Mouse (Mus musculus): ENCODE measurements around the gene Ucn. TPM values are rescaled to one million over a fixed set of nuclear protein-coding genes. Genes with fewer than 3 reads are reported as not detected.

Ucn gene
- polyA plus RNA-seq, 1 experiment from 2014 or later: not detected

DNA sequence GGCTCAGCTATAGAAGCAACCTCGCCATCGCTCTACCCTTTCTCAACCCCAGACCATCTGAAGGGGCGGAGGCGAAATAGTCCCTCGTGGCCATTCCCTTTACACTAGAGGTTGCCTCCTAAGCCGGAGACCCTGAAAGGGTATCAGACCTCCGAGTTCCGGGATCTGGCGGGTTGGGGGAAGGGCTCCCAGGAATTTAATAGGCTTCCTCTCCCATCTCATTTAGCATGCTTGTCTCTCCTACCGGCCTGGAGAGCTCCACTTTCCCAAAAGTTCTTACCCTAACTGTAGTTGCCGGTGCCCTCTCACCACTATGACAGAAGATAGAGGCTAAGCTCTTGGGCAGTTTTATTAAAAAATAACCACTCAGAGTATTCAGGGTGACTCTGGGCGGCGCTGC, 971 bp downstream of the Ucn start:
- Histone ChIP-seq H3K27ac (ENCODE audit: low read depth) (no peak overlapping the region), H3K9ac (no peak overlapping the region), H3K27me3 (ENCODE audit: insufficient read depth, low read length) (peaks cover 60% of the 10 kb centered on the region), H3K36me3 (ENCODE audit: insufficient read depth) (0 out of 2 replicates have a peak, but pooled peaks cover 5% of the 10 kb centered on the region), H3K9me3 (ENCODE audit: low read depth, low read length) (no peaks in the 10 kb centered on the region), H3K4me3 (ENCODE audit: low read depth, low read length) (peak overlapping the region; percentile 14; the same call in 1 of the 2 replicates), H3K4me2 (peak overlapping the region; percentile 42; the same call in 1 of the 2 replicates), H3K4me1 (ENCODE audit: insufficient read depth) (no peaks in the 10 kb centered on the region)
- DNase-seq: no peak
- TF ChIP-seq CTCF (IDR thresholded peaks at IDR 0.05; ENCODE audit: low read depth): no peak
- no peak for ATAC-seq (ENCODE audit: insufficient read depth)
- WGBS: 2% methylated on average over 13 of the region's 13 CpGs

DNA sequence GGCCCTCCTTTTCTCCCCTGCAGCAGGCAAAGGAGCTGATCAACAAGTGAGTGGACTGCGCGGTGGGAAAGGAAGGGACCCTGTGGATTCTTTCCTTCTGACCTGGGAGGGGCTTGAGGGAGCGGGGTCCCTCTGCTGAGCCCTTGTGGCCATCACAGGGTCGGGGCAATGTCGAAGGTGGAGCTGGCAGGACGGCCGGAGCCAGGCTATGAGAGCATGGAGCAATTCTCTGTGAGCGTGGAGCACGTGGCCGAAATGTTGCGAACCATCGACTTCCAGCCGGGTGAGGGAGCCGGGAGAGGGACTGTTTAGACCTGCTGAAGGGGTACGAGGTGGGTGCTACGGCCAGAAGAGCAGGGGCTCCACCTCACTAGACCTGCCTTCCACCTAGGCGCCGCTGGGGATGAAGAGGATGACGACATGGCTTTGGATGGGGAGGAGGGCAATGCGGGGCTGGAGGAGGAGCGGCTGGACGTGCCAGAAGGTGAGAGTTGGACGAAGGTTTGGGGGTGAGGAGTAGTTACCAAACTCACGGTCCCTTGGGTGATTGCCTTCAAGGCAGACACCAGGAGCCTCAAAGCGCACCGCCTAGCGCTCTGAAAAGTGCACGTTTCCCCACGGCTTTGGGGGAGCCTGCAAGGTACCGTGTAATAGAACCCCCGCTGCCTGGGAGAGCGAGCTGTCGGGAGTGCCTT, 1.8 kb downstream of the Ucn start:
- no peak for ATAC-seq (ENCODE audit: insufficient read depth)
- Histone ChIP-seq H3K27ac (ENCODE audit: low read depth) (no peak overlapping the region), H3K4me2 (no peak overlapping the region), H3K36me3 (ENCODE audit: insufficient read depth) (0 out of 2 replicates have a peak, but pooled peaks cover 5% of the 10 kb centered on the region), H3K4me3 (ENCODE audit: low read depth, low read length) (no peak overlapping the region), H3K9ac (no peak overlapping the region), H3K27me3 (ENCODE audit: insufficient read depth, low read length) (peaks cover 60% of the 10 kb centered on the region), H3K4me1 (ENCODE audit: insufficient read depth) (no peaks in the 10 kb centered on the region), H3K9me3 (ENCODE audit: low read depth, low read length) (no peaks in the 10 kb centered on the region)
- no peak for TF ChIP-seq CTCF (IDR thresholded peaks at IDR 0.05; ENCODE audit: low read depth)
- under 1% methylated on average over 33 of the region's 33 CpGs for WGBS
- DNase-seq: no peak

DNA sequence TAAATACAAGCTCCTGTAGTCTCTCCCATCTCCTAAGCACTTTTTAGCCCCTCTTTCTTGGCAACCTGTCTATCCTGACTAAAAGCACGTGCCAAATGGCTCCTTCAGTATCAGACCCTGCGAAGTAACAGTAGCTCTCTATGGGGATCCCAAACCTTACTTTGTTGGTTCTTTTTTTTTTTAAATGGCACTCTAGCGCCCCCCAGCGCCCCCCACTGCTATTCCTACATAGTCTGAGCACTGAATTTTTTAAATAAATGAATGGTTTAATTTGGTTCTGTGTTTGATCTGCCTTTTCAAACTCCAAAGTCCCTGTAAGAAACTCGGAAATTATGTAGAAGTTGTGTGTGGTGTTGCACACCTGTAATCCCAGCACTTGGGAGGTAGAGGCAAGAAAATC, 12.6 kb downstream of the Ucn start:
- no peaks in the 10 kb centered on the region for H3K9me3 ChIP-seq (ENCODE audit: low read depth, low read length)
- DNase-seq (no peak), ATAC-seq (ENCODE audit: insufficient read depth) (no peak)
- H3K27ac ChIP-seq (ENCODE audit: low read depth): no peak overlapping the region
- no peak overlapping the region for H3K4me3 ChIP-seq (ENCODE audit: low read depth, low read length)
- no peak overlapping the region for H3K4me2 ChIP-seq
- TF ChIP-seq CTCF (IDR thresholded peaks at IDR 0.05; ENCODE audit: low read depth): no peak
- H3K36me3 ChIP-seq (ENCODE audit: insufficient read depth): no peaks in the 10 kb centered on the region
- no peaks in the 10 kb centered on the region for H3K27me3 ChIP-seq (ENCODE audit: insufficient read depth, low read length)
- no peaks in the 10 kb centered on the region for H3K4me1 ChIP-seq (ENCODE audit: insufficient read depth)
- WGBS: 33% methylated on average over 5 of the region's 5 CpGs
- no peak overlapping the region for H3K9ac ChIP-seq

DNA sequence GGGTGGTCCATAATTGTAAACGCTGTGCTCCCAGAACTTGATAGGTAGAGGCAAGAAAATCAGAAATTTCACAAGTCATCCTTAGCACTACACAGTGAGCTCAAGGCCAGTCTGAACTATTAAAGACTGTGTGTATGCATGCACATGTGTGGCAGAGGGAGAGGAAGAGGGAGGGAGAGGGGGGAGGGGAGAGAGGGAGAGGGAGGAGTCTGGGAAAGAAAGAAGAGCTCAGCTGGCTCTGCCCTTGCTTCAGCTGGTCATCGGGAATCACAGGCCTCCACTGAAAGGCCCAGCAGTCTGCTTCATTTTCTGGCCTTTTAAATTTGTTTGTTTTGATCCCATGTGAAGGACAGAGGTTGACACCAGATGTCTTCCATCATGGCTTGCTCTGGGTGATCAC, 15.1 kb downstream of the Ucn start:
- H3K36me3 ChIP-seq (ENCODE audit: insufficient read depth): no peaks in the 10 kb centered on the region
- no peaks in the 10 kb centered on the region for H3K9me3 ChIP-seq (ENCODE audit: low read depth, low read length)
- no peaks in the 10 kb centered on the region for H3K27me3 ChIP-seq (ENCODE audit: insufficient read depth, low read length)
- no peak overlapping the region for H3K9ac ChIP-seq
- H3K4me3 ChIP-seq (ENCODE audit: low read depth, low read length): no peak overlapping the region
- DNase-seq: no peak
- H3K27ac ChIP-seq (ENCODE audit: low read depth): no peak overlapping the region
- TF ChIP-seq CTCF (IDR thresholded peaks at IDR 0.05; ENCODE audit: low read depth): no peak
- H3K4me2 ChIP-seq: no peak overlapping the region
- WGBS: 41% methylated on average over 2 of the region's 2 CpGs
- H3K4me1 ChIP-seq (ENCODE audit: insufficient read depth): no peaks in the 10 kb centered on the region
- no peak for ATAC-seq (ENCODE audit: insufficient read depth)

DNA sequence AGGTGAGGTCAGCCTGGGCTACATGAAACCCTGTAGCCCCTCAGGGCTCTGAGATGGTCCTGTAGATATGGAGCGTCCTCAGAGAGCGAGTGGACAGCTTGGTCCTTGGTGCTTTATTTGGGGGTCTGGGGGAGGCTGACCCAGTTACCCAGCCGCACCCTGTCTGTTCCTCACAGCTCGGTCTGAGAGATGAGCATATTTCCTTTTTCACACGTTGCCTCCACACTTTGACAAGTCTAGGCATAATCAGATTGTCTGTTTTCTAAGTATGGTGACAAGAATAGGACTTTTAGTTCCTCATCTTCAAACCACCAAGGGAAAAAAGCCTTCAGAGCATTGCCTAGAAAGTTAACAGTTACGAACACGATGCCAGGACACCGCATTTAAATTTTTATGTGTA, 17.5 kb downstream of the Ucn start:
- TF ChIP-seq CTCF (IDR thresholded peaks at IDR 0.05; ENCODE audit: low read depth): no peak
- WGBS: 78% methylated on average over 8 of the region's 8 CpGs
- H3K9me3 ChIP-seq (ENCODE audit: low read depth, low read length): no peaks in the 10 kb centered on the region
- H3K27ac ChIP-seq (ENCODE audit: low read depth): no peak overlapping the region
- H3K4me3 ChIP-seq (ENCODE audit: low read depth, low read length): no peak overlapping the region
- ATAC-seq (ENCODE audit: insufficient read depth) (no peak), DNase-seq (no peak)
- H3K9ac ChIP-seq: no peak overlapping the region
- H3K4me2 ChIP-seq: no peak overlapping the region
- no peaks in the 10 kb centered on the region for H3K27me3 ChIP-seq (ENCODE audit: insufficient read depth, low read length)
- H3K36me3 ChIP-seq (ENCODE audit: insufficient read depth): no peaks in the 10 kb centered on the region
- no peaks in the 10 kb centered on the region for H3K4me1 ChIP-seq (ENCODE audit: insufficient read depth)

DNA sequence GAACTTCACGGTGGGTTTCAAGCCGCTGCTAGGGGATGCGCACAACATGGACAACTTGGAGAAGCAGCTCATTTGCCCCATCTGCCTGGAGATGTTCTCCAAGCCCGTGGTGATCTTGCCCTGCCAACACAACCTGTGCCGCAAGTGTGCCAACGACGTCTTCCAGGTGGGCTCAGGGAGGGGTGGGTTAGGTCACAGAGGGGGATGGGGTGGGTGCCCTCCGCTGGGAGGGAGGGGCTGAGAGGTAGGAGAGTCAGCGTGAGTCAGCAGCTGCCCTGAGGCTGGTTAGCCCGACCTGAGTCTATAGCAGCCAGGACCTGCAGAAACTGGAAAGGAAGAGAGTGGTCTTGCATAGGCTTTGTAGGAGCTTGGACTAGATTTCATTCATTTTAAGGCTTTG, 21.7 kb downstream of the Ucn start:
- WGBS: 20% methylated on average over 10 of the region's 10 CpGs
- no peak overlapping the region for H3K9ac ChIP-seq
- H3K4me2 ChIP-seq: no peak overlapping the region
- no peaks in the 10 kb centered on the region for H3K9me3 ChIP-seq (ENCODE audit: low read depth, low read length)
- no peak for ATAC-seq (ENCODE audit: insufficient read depth)
- H3K36me3 ChIP-seq (ENCODE audit: insufficient read depth): no peaks in the 10 kb centered on the region
- no peak overlapping the region for H3K27ac ChIP-seq (ENCODE audit: low read depth)
- TF ChIP-seq CTCF (IDR thresholded peaks at IDR 0.05; ENCODE audit: low read depth): no peak
- no peaks in the 10 kb centered on the region for H3K4me1 ChIP-seq (ENCODE audit: insufficient read depth)
- H3K27me3 ChIP-seq (ENCODE audit: insufficient read depth, low read length): no peaks in the 10 kb centered on the region
- H3K4me3 ChIP-seq (ENCODE audit: low read depth, low read length): no peak overlapping the region
- DNase-seq: no peak

DNA sequence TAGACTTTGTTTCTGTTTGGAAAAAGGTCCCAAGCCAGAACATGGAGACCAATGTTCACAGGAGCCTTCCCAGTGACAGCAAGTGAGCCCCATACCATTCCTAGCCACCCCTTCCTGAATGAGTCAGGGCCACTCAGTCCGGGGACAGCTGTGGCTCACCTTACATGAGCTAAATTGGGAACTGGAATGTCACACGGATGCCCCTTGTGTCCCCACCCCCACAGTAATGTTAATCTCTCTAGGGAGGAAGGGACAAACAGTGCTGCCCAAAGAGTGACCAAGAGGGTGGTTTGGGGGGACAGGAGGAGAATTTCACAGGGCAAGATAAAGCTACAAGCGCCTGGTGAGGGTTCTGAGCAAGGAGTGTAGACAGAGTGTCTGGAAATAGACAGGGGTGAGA, 22.3 kb downstream of the Ucn start, which contains the start of gene Trim54:
TSS of gene Trim54 (plus strand) at position 359 of the 400 bp plus-strand sequence.
- Histone ChIP-seq H3K27me3 (ENCODE audit: insufficient read depth, low read length) (no peaks in the 10 kb centered on the region), H3K4me1 (ENCODE audit: insufficient read depth) (no peaks in the 10 kb centered on the region), H3K4me3 (ENCODE audit: low read depth, low read length) (no peak within 1 kb of the TSS), H3K9me3 (ENCODE audit: low read depth, low read length) (no peaks in the 10 kb centered on the region), H3K4me2 (no peak within 1 kb of the TSS), H3K36me3 (ENCODE audit: insufficient read depth) (no peaks in the 10 kb centered on the region), H3K9ac (no peak within 1 kb of the TSS), H3K27ac (ENCODE audit: low read depth) (no peak within 1 kb of the TSS)
- WGBS: 32% methylated on average over 3 of the region's 3 CpGs
- TF ChIP-seq CTCF (IDR thresholded peaks at IDR 0.05; ENCODE audit: low read depth): no peak
- DNase-seq: no peak
- ATAC-seq (ENCODE audit: insufficient read depth): no peak
